ENCODE assay signal across 20 mouse cellular contexts in the genomic region with DNA sequence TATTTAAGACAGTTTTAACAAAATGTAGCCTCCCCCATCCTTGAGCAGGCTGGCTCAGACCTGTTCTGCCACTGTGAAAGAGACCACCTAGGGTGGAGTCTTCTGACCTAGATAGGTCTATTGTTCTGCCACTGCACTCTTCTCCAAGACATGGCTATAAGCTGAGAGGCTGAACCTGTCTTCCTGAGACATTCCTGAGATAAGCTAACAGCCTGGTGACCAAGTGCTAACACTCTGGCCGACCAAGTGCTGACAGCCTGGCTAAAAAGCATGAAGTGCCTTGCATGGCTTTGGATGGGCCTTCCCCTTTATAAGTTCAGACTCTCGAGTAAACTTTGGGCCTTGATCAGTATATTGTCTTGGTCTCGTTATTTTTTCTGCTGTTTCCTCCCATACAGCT. TPM values are rescaled to one million over a fixed set of nuclear protein-coding genes. Genes with fewer than 3 reads are reported as not detected.
DNase-seq lines count a peak whose midpoint lies in the region; ATAC-seq lines count a peak whose summit lies in the region.
"Not testable (repeated sequence)": the region's sequence is repeated elsewhere in the genome, so short reads cannot be mapped to it uniquely, and the experiment has no call there.
"Had no signal": no experiment of that assay in that cellular context is flagged by ENCODE, and none has a peak within 500 bp of the region (broad histone marks: within the 10 kb centered on the region; RNA-seq: fewer than 3 reads in every experiment).

No protein-coding gene starts in this region.

- H3K9ac ChIP-seq in heart, embryonic 15.5 days; midbrain, embryonic 11.5 days (ENCODE audit: low read length): not testable (repeated sequence)

- H3K9me3 ChIP-seq in heart, embryonic 10.5 days; heart, embryonic 15.5 days (replicated peaks); midbrain, embryonic 11.5 days (ENCODE audit: control insufficient read depth, low read length): not testable (repeated sequence)

- not testable (repeated sequence) for H3K4me3 ChIP-seq in heart, embryonic 10.5 days; heart, embryonic 15.5 days; midbrain, embryonic 11.5 days (ENCODE audit: low read depth, low read length)

- not testable (repeated sequence) for H3K4me2 ChIP-seq in heart, embryonic 15.5 days; midbrain, embryonic 11.5 days

- not testable (repeated sequence) for H3K27me3 ChIP-seq in heart, embryonic 10.5 days (ENCODE audit: insufficient read depth, poor library complexity, severe bottlenecking); heart, embryonic 15.5 days; midbrain, embryonic 11.5 days (ENCODE audit: control insufficient read depth, insufficient read depth, low read length)

- 0 out of 2 replicates have a peak, but pooled peaks have one; percentile 14 for ATAC-seq in heart, embryonic 15.5 days (replicated peaks; ENCODE audit: insufficient number of reproducible peaks, insufficient read depth, low FRiP score, low read depth)
- ATAC-seq in midbrain, embryonic 11.5 days (ENCODE audit: low FRiP score) = peak; percentile 27; the same call in 1 of the 2 replicates

- not testable (repeated sequence) for H3K4me1 ChIP-seq in heart, embryonic 10.5 days; heart, embryonic 15.5 days (replicated peaks); midbrain, embryonic 11.5 days (ENCODE audit: control insufficient read depth, insufficient read depth, low read length)

- H3K36me3 ChIP-seq in heart, embryonic 10.5 days; heart, embryonic 15.5 days; midbrain, embryonic 11.5 days (ENCODE audit: control insufficient read depth, insufficient read depth, low read length): not testable (repeated sequence)

- 7% methylated on average over 3 of the region's 3 CpGs for WGBS in heart, embryonic 10.5 days
- 16% methylated on average over 3 of the region's 3 CpGs for WGBS in heart, embryonic 15.5 days
- WGBS in midbrain, embryonic 11.5 days = 71% methylated on average over 3 of the region's 3 CpGs

- not testable (repeated sequence) for H3K27ac ChIP-seq in heart, embryonic 10.5 days; heart, embryonic 15.5 days; midbrain, embryonic 11.5 days (ENCODE audit: low read depth, low read length)

- DNase-seq in R1 (ENCODE audit: low read depth, low spot score) = peak; percentile 57
- peak; percentile 5 for DNase-seq in embryo, embryonic 11 days
- DNase-seq in heart, embryonic 10.5 days (ENCODE audit: low spot score) = peak; percentile 78
- DNase-seq in midbrain, embryonic 11.5 days (ENCODE audit: low spot score, missing footprints) = not testable (repeated sequence)
- peak; percentile 9 for DNase-seq in retina, embryonic 14.5 days (ENCODE audit: low spot score)

RNA-seq across cellular contexts. Expression of gene Ifi202b, which starts 1.5 kb away (rescaled TPM):
- not detected in 2 replicates for polyA plus RNA-seq in heart, embryonic 10.5 days (2016; fragmentation: Nextera tagmentation; extraction: Ambion mirVana)
- polyA plus RNA-seq in heart, embryonic 15.5 days (2015; fragmentation: Nextera tagmentation; extraction: Ambion mirVana) = 0.08 and 0.18 TPM in 2 replicates
- polyA plus RNA-seq in midbrain, embryonic 11.5 days (2014; fragmentation: Nextera tagmentation; extraction: Ambion mirVana) = not detected in 2 replicates
- polyA plus RNA-seq: adrenal gland, adult 2 months; cerebellum, adult 2 months; embryonic facial prominence, embryonic 10.5 days; forebrain, embryonic 11.5 days; forebrain, embryonic 14.5 days; forebrain, postnatal 0 days; frontal cortex, adult 2 months; heart, embryonic 14.5 days; hindbrain, embryonic 11.5 days; hindbrain, embryonic 14.5 days; inflammation-experienced regulatory T-cells, adult 6 months; intestine, embryonic 16.5 days had no signal

RNA-seq across cellular contexts. Expression of gene Ifi203, which starts 38.6 kb away (rescaled TPM):
- not detected in 2 replicates for polyA plus RNA-seq in heart, embryonic 10.5 days (2016; fragmentation: Nextera tagmentation; extraction: Ambion mirVana)
- polyA plus RNA-seq in heart, embryonic 15.5 days (2015; fragmentation: Nextera tagmentation; extraction: Ambion mirVana) = 1.6 and 2.3 TPM in 2 replicates
- 0.10 TPM in 1 of 2 replicates, not detected in the other for polyA plus RNA-seq in midbrain, embryonic 11.5 days (2014; fragmentation: Nextera tagmentation; extraction: Ambion mirVana)
- polyA plus RNA-seq: embryonic facial prominence, embryonic 10.5 days; forebrain, embryonic 11.5 days had no signal

RNA-seq across cellular contexts. Expression of gene Mndal, which starts 38.7 kb away (rescaled TPM):
- polyA plus RNA-seq in heart, embryonic 10.5 days (2016; fragmentation: Nextera tagmentation; extraction: Ambion mirVana) = 0.77 and 4.1 TPM in 2 replicates
- 4.4 and 7.2 TPM in 2 replicates for polyA plus RNA-seq in heart, embryonic 15.5 days (2015; fragmentation: Nextera tagmentation; extraction: Ambion mirVana)
- 0.36 and 0.58 TPM in 2 replicates for polyA plus RNA-seq in midbrain, embryonic 11.5 days (2014; fragmentation: Nextera tagmentation; extraction: Ambion mirVana)
- polyA plus RNA-seq: embryonic facial prominence, embryonic 10.5 days had no signal

RNA-seq across cellular contexts. Expression of gene Ifi205, which starts 50.6 kb away (rescaled TPM):
- polyA plus RNA-seq in heart, embryonic 10.5 days (2016; fragmentation: Nextera tagmentation; extraction: Ambion mirVana) = 1.2 and 2.6 TPM in 2 replicates
- polyA plus RNA-seq in heart, embryonic 15.5 days (2015; fragmentation: Nextera tagmentation; extraction: Ambion mirVana) = 0.77 and 1.2 TPM in 2 replicates
- polyA plus RNA-seq in midbrain, embryonic 11.5 days (2014; fragmentation: Nextera tagmentation; extraction: Ambion mirVana) = not detected in 2 replicates
- polyA plus RNA-seq: cerebellum, adult 2 months; embryonic facial prominence, embryonic 10.5 days; forebrain, embryonic 11.5 days; forebrain, postnatal 0 days; frontal cortex, adult 2 months; hindbrain, embryonic 11.5 days; hindbrain, embryonic 14.5 days; hindbrain, postnatal 0 days had no signal

RNA-seq across cellular contexts. Expression of gene Olfr433, which starts 59.5 kb away (rescaled TPM):
- 0.13 TPM in 1 of 2 replicates, not detected in the other for polyA plus RNA-seq in heart, embryonic 10.5 days (2016; fragmentation: Nextera tagmentation; extraction: Ambion mirVana)
- not detected in 2 replicates for polyA plus RNA-seq in heart, embryonic 15.5 days (2015; fragmentation: Nextera tagmentation; extraction: Ambion mirVana)
- not detected in 2 replicates for polyA plus RNA-seq in midbrain, embryonic 11.5 days (2014; fragmentation: Nextera tagmentation; extraction: Ambion mirVana)
- polyA plus RNA-seq: cerebellum, adult 2 months; embryonic facial prominence, embryonic 10.5 days; embryonic facial prominence, embryonic 15.5 days; forebrain, embryonic 11.5 days; forebrain, embryonic 14.5 days; forebrain, postnatal 0 days; frontal cortex, adult 2 months; heart, embryonic 14.5 days; hindbrain, embryonic 11.5 days; hindbrain, embryonic 14.5 days; hindbrain, postnatal 0 days; inflammation-experienced regulatory T-cells, adult 6 months; intestine, embryonic 16.5 days had no signal
